Mouse (Mus musculus): ENCODE results near the gene Cdh24. TPM values are rescaled to one million over a fixed set of nuclear protein-coding genes. Genes with fewer than 3 reads are reported as not detected.

The Cdh24 gene
- polyA plus RNA-seq, 1 experiment from 2014 or later = 0.32 TPM

GRCm38 (mm10) chr14:54653496-54653895, 12.3 kb upstream of the Cdh24 start:
- no peaks in the 10 kb centered on the region for H3K27me3 ChIP-seq (replicated peaks; ENCODE audit: insufficient read depth, low read length)
- peaks cover 32% of the 10 kb centered on the region for H3K36me3 ChIP-seq (ENCODE audit: insufficient read depth, low read length)
- H3K4me2 ChIP-seq (replicated peaks; ENCODE audit: low read depth, low read length) = peak overlapping the region; percentile 63
- TF ChIP-seq EP300 (IDR thresholded peaks at IDR 0.05) (no peak), CTCF (IDR thresholded peaks at IDR 0.05) (no peak; the same call in 1 of the 2 replicates)
- 0% methylated on average over 12 of the region's 12 CpGs for WGBS
- ATAC-seq (peak; percentile 92), DNase-seq (ENCODE audit: low spot score) (peak; percentile 96)
- peak overlapping the region; percentile 44 for H3K9ac ChIP-seq (replicated peaks; ENCODE audit: low read depth)
- peaks cover 9% of the 10 kb centered on the region; the same call in 1 of the 2 replicates for H3K4me1 ChIP-seq (ENCODE audit: insufficient read depth, low read depth, low read length)
- H3K27ac ChIP-seq (ENCODE audit: low read length) = peak overlapping the region; percentile 38; the same call in 1 of the 2 replicates
- peak overlapping the region; percentile 56 for H3K4me3 ChIP-seq (ENCODE audit: low read depth, low read length)
- no peaks in the 10 kb centered on the region for H3K9me3 ChIP-seq (ENCODE audit: low read length)

- WGBS = 0% methylated on average over 5 of the region's 7 CpGs
- ATAC-seq = no peak
- DNase-seq (ENCODE audit: low spot score) = no peak
- 0 out of 2 replicates have a peak overlapping the region, but pooled peaks have one; percentile 44 for H3K9ac ChIP-seq (replicated peaks; ENCODE audit: low read depth)
- peaks cover 9% of the 10 kb centered on the region; the same call in 1 of the 2 replicates for H3K4me1 ChIP-seq (ENCODE audit: insufficient read depth, low read depth, low read length)
- peaks cover 31% of the 10 kb centered on the region for H3K36me3 ChIP-seq (ENCODE audit: insufficient read depth, low read length)
- no peak for TF ChIP-seq EP300 (IDR thresholded peaks at IDR 0.05)
- TF ChIP-seq CTCF (IDR thresholded peaks at IDR 0.05) = no peak
- peak overlapping the region; percentile 63 for H3K4me2 ChIP-seq (replicated peaks; ENCODE audit: low read depth, low read length)
- peak overlapping the region; percentile 56 for H3K4me3 ChIP-seq (ENCODE audit: low read depth, low read length)
- no peak overlapping the region; the same call in 1 of the 2 replicates for H3K27ac ChIP-seq (ENCODE audit: low read length)
- H3K9me3 ChIP-seq (ENCODE audit: low read length) = no peaks in the 10 kb centered on the region
- no peaks in the 10 kb centered on the region for H3K27me3 ChIP-seq (replicated peaks; ENCODE audit: insufficient read depth, low read length)
These were observed 11.6 kb upstream of the Cdh24 start for GRCm38 (mm10) chr14:54652787-54653186.

GRCm38 (mm10) chr14:54651556-54651955, 10.4 kb upstream of the Cdh24 start:
- Histone ChIP-seq H3K9ac (replicated peaks; ENCODE audit: low read depth) (no peak overlapping the region), H3K27me3 (replicated peaks; ENCODE audit: insufficient read depth, low read length) (no peaks in the 10 kb centered on the region), H3K4me1 (ENCODE audit: insufficient read depth, low read depth, low read length) (peaks cover 9% of the 10 kb centered on the region; the same call in 1 of the 2 replicates), H3K9me3 (ENCODE audit: low read length) (no peaks in the 10 kb centered on the region), H3K27ac (ENCODE audit: low read length) (no peak overlapping the region), H3K4me2 (replicated peaks; ENCODE audit: low read depth, low read length) (no peak overlapping the region), H3K4me3 (ENCODE audit: low read depth, low read length) (no peak overlapping the region), H3K36me3 (ENCODE audit: insufficient read depth, low read length) (peaks cover 27% of the 10 kb centered on the region; the same call in 1 of the 2 replicates)
- TF ChIP-seq CTCF (IDR thresholded peaks at IDR 0.05) (no peak), EP300 (IDR thresholded peaks at IDR 0.05) (no peak)
- ATAC-seq = no peak
- no peak for DNase-seq (ENCODE audit: low spot score)
- 73% methylated on average over 4 of the region's 4 CpGs for WGBS

- H3K36me3 ChIP-seq (ENCODE audit: insufficient read depth, low read length) = peaks cover 34% of the 10 kb centered on the region; the same call in 1 of the 2 replicates
- WGBS = 57% methylated on average over 22 of the region's 23 CpGs
- TF ChIP-seq CTCF (IDR thresholded peaks at IDR 0.05) (peak; percentile 96), EP300 (IDR thresholded peaks at IDR 0.05) (no peak)
- no peaks in the 10 kb centered on the region for H3K9me3 ChIP-seq (ENCODE audit: low read length)
- H3K4me3 ChIP-seq (ENCODE audit: low read depth, low read length) = no peak overlapping the region
- ATAC-seq = peak; percentile 62
- no peak overlapping the region for H3K27ac ChIP-seq (ENCODE audit: low read length)
- H3K4me1 ChIP-seq (ENCODE audit: insufficient read depth, low read depth, low read length) = peaks cover 9% of the 10 kb centered on the region; the same call in 1 of the 2 replicates
- H3K27me3 ChIP-seq (replicated peaks; ENCODE audit: insufficient read depth, low read length) = no peaks in the 10 kb centered on the region
- no peak overlapping the region for H3K9ac ChIP-seq (replicated peaks; ENCODE audit: low read depth)
- no peak overlapping the region for H3K4me2 ChIP-seq (replicated peaks; ENCODE audit: low read depth, low read length)
- DNase-seq (ENCODE audit: low spot score) = peak; percentile 96
These were observed 9.7 kb upstream of the Cdh24 start for GRCm38 (mm10) chr14:54650621-54651454.

- DNase-seq (ENCODE audit: low spot score) = no peak
- no peak for TF ChIP-seq CTCF (IDR thresholded peaks at IDR 0.05)
- H3K36me3 ChIP-seq (ENCODE audit: insufficient read depth, low read length) = peaks cover 50% of the 10 kb centered on the region
- no peaks in the 10 kb centered on the region for H3K9me3 ChIP-seq (ENCODE audit: low read length)
- no peaks in the 10 kb centered on the region for H3K27me3 ChIP-seq (replicated peaks; ENCODE audit: insufficient read depth, low read length)
- H3K4me1 ChIP-seq (ENCODE audit: insufficient read depth, low read depth, low read length) = no peaks in the 10 kb centered on the region; the same call in 1 of the 2 replicates
- WGBS = 75% methylated on average over 4 of the region's 4 CpGs
- no peak overlapping the region for H3K4me2 ChIP-seq (replicated peaks; ENCODE audit: low read depth, low read length)
- no peak for ATAC-seq
- no peak overlapping the region for H3K27ac ChIP-seq (ENCODE audit: low read length)
- no peak overlapping the region for H3K4me3 ChIP-seq (ENCODE audit: low read depth, low read length)
- no peak overlapping the region for H3K9ac ChIP-seq (replicated peaks; ENCODE audit: low read depth)
These were observed 6.7 kb upstream of the Cdh24 start for GRCm38 (mm10) chr14:54647900-54648299.

- peaks cover 54% of the 10 kb centered on the region for H3K36me3 ChIP-seq (ENCODE audit: insufficient read depth, low read length)
- no peak overlapping the region for H3K27ac ChIP-seq (ENCODE audit: low read length)
- H3K4me3 ChIP-seq (ENCODE audit: low read depth, low read length) = no peak overlapping the region
- H3K27me3 ChIP-seq (replicated peaks; ENCODE audit: insufficient read depth, low read length) = no peaks in the 10 kb centered on the region
- peak; percentile 73 for ATAC-seq
- H3K9ac ChIP-seq (replicated peaks; ENCODE audit: low read depth) = no peak overlapping the region
- WGBS = 71% methylated on average over 8 of the region's 8 CpGs
- DNase-seq (ENCODE audit: low spot score) = peak; percentile 82
- H3K4me1 ChIP-seq (ENCODE audit: insufficient read depth, low read depth, low read length) = no peaks in the 10 kb centered on the region
- H3K9me3 ChIP-seq (ENCODE audit: low read length) = no peaks in the 10 kb centered on the region
- peak; percentile 61 for TF ChIP-seq CTCF (IDR thresholded peaks at IDR 0.05)
- no peak for TF ChIP-seq EP300 (IDR thresholded peaks at IDR 0.05)
- H3K4me2 ChIP-seq (replicated peaks; ENCODE audit: low read depth, low read length) = no peak overlapping the region
These were observed 5.9 kb upstream of the Cdh24 start for GRCm38 (mm10) chr14:54646898-54647636.
